Mouse (Mus musculus): Measurements from ENCODE around the gene Hacl1. TPM values are rescaled to one million over a fixed set of nuclear protein-coding genes. Genes with fewer than 3 reads are reported as not detected.

Hacl1 gene
- polyA plus RNA-seq (2016; fragmentation: Nextera tagmentation; extraction: Ambion mirVana), result 6.9 and 11.5 TPM in 2 replicates

GRCm38 (mm10) chr14:31640890-31641505, at the start of gene Hacl1, which contains the start of gene Btd:
Gene Hacl1 (minus strand): TSS chr14:31641286.
Gene Btd (plus strand): TSS chr14:31641028.
- 1% methylated on average over 30 of the region's 30 CpGs for WGBS
- Histone ChIP-seq H3K27me3 (no peaks in the 10 kb centered on the region), H3K36me3 (no peaks in the 10 kb centered on the region), H3K4me2 (replicated peaks) (peak within 1 kb of the TSS; percentile 96), H3K4me3 (peak within 1 kb of the TSS; percentile 62), H3K9ac (peak within 1 kb of the TSS; percentile 66), H3K4me1 (peaks cover 11% of the 10 kb centered on the region), H3K9me3 (replicated peaks) (no peaks in the 10 kb centered on the region), H3K27ac (peak within 1 kb of the TSS; percentile 82)
- ATAC-seq (ENCODE audit: low FRiP score), result peak; percentile 98

GRCm38 (mm10) chr14:31686231-31686630, 45.1 kb upstream of the Hacl1 start:
- Histone ChIP-seq H3K27me3 (no peaks in the 10 kb centered on the region), H3K9me3 (replicated peaks) (no peaks in the 10 kb centered on the region), H3K4me3 (no peak overlapping the region), H3K4me2 (replicated peaks) (no peak overlapping the region), H3K9ac (no peak overlapping the region), H3K4me1 (no peaks in the 10 kb centered on the region), H3K27ac (no peak overlapping the region), H3K36me3 (no peaks in the 10 kb centered on the region)
- no peak for ATAC-seq (ENCODE audit: low FRiP score)
- WGBS, result 91% methylated on average over 1 of the region's 1 CpGs

GRCm38 (mm10) chr14:31685680-31686079, 44.6 kb upstream of the Hacl1 start:
- H3K4me3 ChIP-seq, result no peak overlapping the region
- H3K4me2 ChIP-seq (replicated peaks), result no peak overlapping the region
- H3K9me3 ChIP-seq (replicated peaks), result no peaks in the 10 kb centered on the region
- ATAC-seq (ENCODE audit: low FRiP score), result no peak
- no peaks in the 10 kb centered on the region for H3K4me1 ChIP-seq
- no peak overlapping the region for H3K9ac ChIP-seq
- H3K27me3 ChIP-seq, result no peaks in the 10 kb centered on the region
- H3K27ac ChIP-seq, result no peak overlapping the region
- no peaks in the 10 kb centered on the region for H3K36me3 ChIP-seq
- 82% methylated on average over 10 of the region's 10 CpGs for WGBS

- H3K4me1 ChIP-seq, result no peaks in the 10 kb centered on the region
- no peak overlapping the region for H3K9ac ChIP-seq
- no peak for ATAC-seq (ENCODE audit: low FRiP score)
- no peak overlapping the region for H3K27ac ChIP-seq
- no peaks in the 10 kb centered on the region for H3K9me3 ChIP-seq (replicated peaks)
- no peak overlapping the region for H3K4me3 ChIP-seq
- no peaks in the 10 kb centered on the region for H3K27me3 ChIP-seq
- no peaks in the 10 kb centered on the region for H3K36me3 ChIP-seq
- no peak overlapping the region for H3K4me2 ChIP-seq (replicated peaks)
- 70% methylated on average over 7 of the region's 7 CpGs for WGBS
Observed at GRCm38 (mm10) chr14:31684343-31685040, 43.4 kb upstream of the Hacl1 start.

- H3K4me3 ChIP-seq, result no peak overlapping the region
- H3K36me3 ChIP-seq, result no peaks in the 10 kb centered on the region
- H3K27me3 ChIP-seq, result no peaks in the 10 kb centered on the region
- no peak for ATAC-seq (ENCODE audit: low FRiP score)
- WGBS, result 89% methylated on average over 1 of the region's 2 CpGs
- H3K4me2 ChIP-seq (replicated peaks), result no peak overlapping the region
- H3K4me1 ChIP-seq, result no peaks in the 10 kb centered on the region
- H3K27ac ChIP-seq, result no peak overlapping the region
- no peak overlapping the region for H3K9ac ChIP-seq
- H3K9me3 ChIP-seq (replicated peaks), result no peaks in the 10 kb centered on the region
Observed at GRCm38 (mm10) chr14:31683610-31684009, 42.5 kb upstream of the Hacl1 start.

GRCm38 (mm10) chr14:31681931-31682555, 41.0 kb upstream of the Hacl1 start:
- Histone ChIP-seq H3K27me3 (no peaks in the 10 kb centered on the region), H3K27ac (no peak overlapping the region), H3K36me3 (no peaks in the 10 kb centered on the region), H3K9me3 (replicated peaks) (no peaks in the 10 kb centered on the region), H3K4me3 (no peak overlapping the region), H3K9ac (no peak overlapping the region), H3K4me1 (no peaks in the 10 kb centered on the region), H3K4me2 (replicated peaks) (no peak overlapping the region)
- WGBS, result 51% methylated on average over 5 of the region's 5 CpGs
- ATAC-seq (ENCODE audit: low FRiP score), result no peak

GRCm38 (mm10) chr14:31681291-31681690, 40.2 kb upstream of the Hacl1 start:
- no peak overlapping the region for H3K9ac ChIP-seq
- H3K36me3 ChIP-seq, result no peaks in the 10 kb centered on the region
- no peak overlapping the region for H3K4me3 ChIP-seq
- H3K27ac ChIP-seq, result no peak overlapping the region
- no peak for ATAC-seq (ENCODE audit: low FRiP score)
- no peak overlapping the region for H3K4me2 ChIP-seq (replicated peaks)
- H3K9me3 ChIP-seq (replicated peaks), result no peaks in the 10 kb centered on the region
- no peaks in the 10 kb centered on the region for H3K27me3 ChIP-seq
- H3K4me1 ChIP-seq, result no peaks in the 10 kb centered on the region
- 86% methylated on average over 9 of the region's 9 CpGs for WGBS

GRCm38 (mm10) chr14:31680656-31681055, 39.6 kb upstream of the Hacl1 start:
- Histone ChIP-seq H3K36me3 (no peaks in the 10 kb centered on the region), H3K4me1 (no peaks in the 10 kb centered on the region)

GRCm38 (mm10) chr14:31671635-31672320, 30.7 kb upstream of the Hacl1 start:
- no peak overlapping the region for H3K4me3 ChIP-seq
- 0 out of 2 replicates have a peak, but pooled peaks cover 6% of the 10 kb centered on the region for H3K36me3 ChIP-seq
- no peak for ATAC-seq (ENCODE audit: low FRiP score)
- H3K27me3 ChIP-seq, result no peaks in the 10 kb centered on the region
- no peak overlapping the region for H3K4me2 ChIP-seq (replicated peaks)
- no peak overlapping the region for H3K9ac ChIP-seq
- no peaks in the 10 kb centered on the region for H3K9me3 ChIP-seq (replicated peaks)
- WGBS, result 48% methylated on average over 10 of the region's 10 CpGs
- H3K27ac ChIP-seq, result no peak overlapping the region
- H3K4me1 ChIP-seq, result peaks cover 18% of the 10 kb centered on the region

More at GRCm38 (mm10) chr14:31680656-31681055, 39.6 kb upstream of the Hacl1 start:
- Histone ChIP-seq H3K4me2 (replicated peaks) (no peak overlapping the region), H3K9ac (no peak overlapping the region), H3K4me3 (no peak overlapping the region), H3K27ac (no peak overlapping the region), H3K27me3 (no peaks in the 10 kb centered on the region), H3K9me3 (replicated peaks) (no peaks in the 10 kb centered on the region)
- 91% methylated on average over 3 of the region's 3 CpGs for WGBS
- no peak for ATAC-seq (ENCODE audit: low FRiP score)

GRCm38 (mm10) chr14:31669642-31670490, 28.8 kb upstream of the Hacl1 start:
- H3K9ac ChIP-seq, result no peak overlapping the region
- peak; percentile 85 for ATAC-seq (ENCODE audit: low FRiP score)
- H3K36me3 ChIP-seq, result 0 out of 2 replicates have a peak, but pooled peaks cover 9% of the 10 kb centered on the region
- H3K27ac ChIP-seq, result peak overlapping the region; percentile 56
- no peaks in the 10 kb centered on the region for H3K27me3 ChIP-seq
- 64% methylated on average over 15 of the region's 15 CpGs for WGBS
- H3K4me2 ChIP-seq (replicated peaks), result no peak overlapping the region
- no peaks in the 10 kb centered on the region for H3K9me3 ChIP-seq (replicated peaks)
- peaks cover 20% of the 10 kb centered on the region for H3K4me1 ChIP-seq
- no peak overlapping the region for H3K4me3 ChIP-seq

GRCm38 (mm10) chr14:31669161-31669611, 28.1 kb upstream of the Hacl1 start:
- no peaks in the 10 kb centered on the region for H3K27me3 ChIP-seq
- H3K4me2 ChIP-seq (replicated peaks), result no peak overlapping the region
- no peak overlapping the region for H3K4me3 ChIP-seq
- peak; percentile 11; the same call in 1 of the 2 replicates for ATAC-seq (ENCODE audit: low FRiP score)
- peak overlapping the region; percentile 56 for H3K27ac ChIP-seq
- 68% methylated on average over 13 of the region's 13 CpGs for WGBS
- H3K4me1 ChIP-seq, result peaks cover 24% of the 10 kb centered on the region
- 0 out of 2 replicates have a peak, but pooled peaks cover 9% of the 10 kb centered on the region for H3K36me3 ChIP-seq
- no peak overlapping the region for H3K9ac ChIP-seq
- H3K9me3 ChIP-seq (replicated peaks), result no peaks in the 10 kb centered on the region

Measured in hindbrain, embryonic 12.5 days (tissue).